Mouse (Mus musculus) heart, embryonic 15.5 days (tissue): ENCODE data around the gene Coq7. TPM values are rescaled to one million over a fixed set of nuclear protein-coding genes. Genes with fewer than 3 reads are reported as not detected.

Experiments
- ATAC-seq: fragments of 200-750 bp; cut with Nextera tagmentation; replicated peaks from 2 replicates; pipeline ENCODE4 v1.8.0; 2017; ENCODE audit warnings: low read depth, moderate TSS enrichment; ENCODE audit not compliant: insufficient number of reproducible peaks, insufficient read depth, low FRiP score
- H3K27ac ChIP-seq: fragments of 300-500 bp; sonication (generic); 2 replicates; pipeline ENCODE4 v1.5.1; 2015; ENCODE audit warnings: mild to moderate bottlenecking, inconsistent platforms
- H3K27me3 ChIP-seq: fragments of 300-500 bp; sonication (generic); 2 replicates; pipeline ENCODE4 v1.6.1; 2015; ENCODE audit warnings: inconsistent platforms
- H3K36me3 ChIP-seq: fragments of 300-500 bp; sonication (generic); 2 replicates; pipeline ENCODE4 v1.6.1; 2015; ENCODE audit warnings: mild to moderate bottlenecking, inconsistent platforms
- H3K4me1 ChIP-seq: fragments of 300-500 bp; sonication (generic); replicated peaks from 2 replicates; pipeline ENCODE4 v1.6.1; 2015; ENCODE audit warnings: inconsistent platforms
- H3K4me2 ChIP-seq: fragments of 300-500 bp; sonication (generic); 2 replicates; pipeline ENCODE4 v1.6.1; 2015; ENCODE audit warnings: inconsistent platforms, mild to moderate bottlenecking, moderate library complexity
- H3K4me3 ChIP-seq: fragments of 300-500 bp; sonication (generic); 2 replicates; pipeline ENCODE4 v1.5.1; 2015; ENCODE audit warnings: mild to moderate bottlenecking, inconsistent platforms
- H3K9ac ChIP-seq: fragments of 300-500 bp; sonication (generic); 2 replicates; pipeline ENCODE4 v1.6.1; 2015; ENCODE audit warnings: mild to moderate bottlenecking, inconsistent platforms
- H3K9me3 ChIP-seq: fragments of 300-500 bp; sonication (generic); replicated peaks from 2 replicates; pipeline ENCODE4 v1.6.1; 2016; ENCODE audit warnings: inconsistent platforms
- WGBS: fragments of 180-500 bp; shearing (Covaris S2); methylation state at CpG from one replicate; pipeline ENCODE4 v1.1.7; 2015; ENCODE audit warnings: mixed read lengths; 5-methylcytosine and 5-hydroxymethylcytosine counted together
- polyA plus RNA-seq: library from polyadenylated mRNA; unstranded; fragments of >200 nt; fragmentation: Nextera tagmentation; extraction: Ambion mirVana; gene quantifications from 2 replicates; pipeline ENCODE4 v1.2.1, GENCODE M21; 2015

Coq7 gene
- polyA plus RNA-seq, 1 experiment from 2014 or later, result 153 TPM

GRCm38 (mm10) chr7:118494892-118495579 lies 38.1 kb downstream of the Coq7 start:
- H3K27ac ChIP-seq, result no peak overlapping the region
- WGBS, result 79% methylated on average over 4 of the region's 4 CpGs
- H3K9ac ChIP-seq, result no peak overlapping the region
- H3K36me3 ChIP-seq, result no peaks in the 10 kb centered on the region
- H3K9me3 ChIP-seq, result no peaks in the 10 kb centered on the region
- H3K27me3 ChIP-seq, result peaks cover 10% of the 10 kb centered on the region
- no peak overlapping the region for H3K4me2 ChIP-seq
- no peak overlapping the region for H3K4me3 ChIP-seq
- ATAC-seq, result no peak
- peaks cover 19% of the 10 kb centered on the region for H3K4me1 ChIP-seq

GRCm38 (mm10) chr7:118493892-118494291 lies 39.3 kb downstream of the Coq7 start:
- Histone ChIP-seq H3K4me3 (no peak overlapping the region), H3K9ac (no peak overlapping the region), H3K9me3 (no peaks in the 10 kb centered on the region), H3K27ac (no peak overlapping the region), H3K36me3 (0 out of 2 replicates have a peak, but pooled peaks cover 2% of the 10 kb centered on the region), H3K27me3 (peaks cover 17% of the 10 kb centered on the region), H3K4me2 (no peak overlapping the region), H3K4me1 (peaks cover 27% of the 10 kb centered on the region)
- 65% methylated on average over 9 of the region's 9 CpGs for WGBS
- no peak for ATAC-seq

GRCm38 (mm10) chr7:118491431-118492147 lies 41.6 kb downstream of the Coq7 start, which contains the start of gene Itpripl2:
Gene Itpripl2, minus strand, starts transcription at chr7:118491975.
- under 1% methylated on average over 55 of the region's 55 CpGs for WGBS
- peak within 1 kb of the TSS; percentile 84 for H3K4me2 ChIP-seq
- 0 out of 2 replicates have a peak, but pooled peaks cover 5% of the 10 kb centered on the region for H3K36me3 ChIP-seq
- H3K27ac ChIP-seq, result peak within 1 kb of the TSS; percentile 85
- H3K27me3 ChIP-seq, result peaks cover 17% of the 10 kb centered on the region
- ATAC-seq, result peak; percentile 81
- no peaks in the 10 kb centered on the region for H3K9me3 ChIP-seq
- H3K4me3 ChIP-seq, result peak within 1 kb of the TSS; percentile 68
- peaks cover 43% of the 10 kb centered on the region for H3K4me1 ChIP-seq
- H3K9ac ChIP-seq, result peak within 1 kb of the TSS; percentile 80

- H3K36me3 ChIP-seq, result 0 out of 2 replicates have a peak, but pooled peaks cover 5% of the 10 kb centered on the region
- H3K4me2 ChIP-seq, result peak overlapping the region; percentile 84
- peak overlapping the region; percentile 85 for H3K27ac ChIP-seq
- H3K9me3 ChIP-seq, result no peaks in the 10 kb centered on the region
- H3K4me1 ChIP-seq, result peaks cover 43% of the 10 kb centered on the region
- H3K4me3 ChIP-seq, result peak overlapping the region; percentile 68
- ATAC-seq, result peak; percentile 7; the same call in 1 of the 2 replicates
- peaks cover 17% of the 10 kb centered on the region for H3K27me3 ChIP-seq
- peak overlapping the region; percentile 80 for H3K9ac ChIP-seq
- WGBS, result 6% methylated on average over 67 of the region's 67 CpGs
Measured at GRCm38 (mm10) chr7:118490666-118491430, 42.3 kb downstream of the Coq7 start.

- Histone ChIP-seq H3K4me2 (peak overlapping the region; percentile 84), H3K4me3 (peak overlapping the region; percentile 68), H3K9ac (peak overlapping the region; percentile 80), H3K27ac (no peak overlapping the region), H3K27me3 (peaks cover 17% of the 10 kb centered on the region), H3K4me1 (peaks cover 43% of the 10 kb centered on the region), H3K36me3 (0 out of 2 replicates have a peak, but pooled peaks cover 5% of the 10 kb centered on the region), H3K9me3 (no peaks in the 10 kb centered on the region)
- ATAC-seq, result no peak
- WGBS, result 33% methylated on average over 57 of the region's 57 CpGs
Measured at GRCm38 (mm10) chr7:118489706-118490665, 43.2 kb downstream of the Coq7 start.

- Histone ChIP-seq H3K9me3 (no peaks in the 10 kb centered on the region), H3K27ac (0 out of 2 replicates have a peak overlapping the region, but pooled peaks have one; percentile 43), H3K4me2 (peak overlapping the region; percentile 84), H3K9ac (no peak overlapping the region), H3K4me3 (peak overlapping the region; percentile 68), H3K27me3 (peaks cover 17% of the 10 kb centered on the region), H3K4me1 (peaks cover 43% of the 10 kb centered on the region), H3K36me3 (0 out of 2 replicates have a peak, but pooled peaks cover 5% of the 10 kb centered on the region)
- no peak for ATAC-seq
- 25% methylated on average over 8 of the region's 8 CpGs for WGBS
Measured at GRCm38 (mm10) chr7:118488060-118488664, 45.0 kb downstream of the Coq7 start.

GRCm38 (mm10) chr7:118486917-118487316 lies 46.2 kb downstream of the Coq7 start:
- Histone ChIP-seq H3K4me2 (no peak overlapping the region), H3K36me3 (0 out of 2 replicates have a peak, but pooled peaks cover 5% of the 10 kb centered on the region), H3K9ac (no peak overlapping the region), H3K27ac (no peak overlapping the region), H3K9me3 (no peaks in the 10 kb centered on the region), H3K27me3 (peaks cover 17% of the 10 kb centered on the region), H3K4me1 (peaks cover 39% of the 10 kb centered on the region), H3K4me3 (no peak overlapping the region)
- 47% methylated on average over 5 of the region's 5 CpGs for WGBS
- ATAC-seq, result no peak

- Histone ChIP-seq H3K9me3 (no peaks in the 10 kb centered on the region), H3K9ac (no peak overlapping the region), H3K4me1 (peaks cover 24% of the 10 kb centered on the region), H3K27me3 (no peaks in the 10 kb centered on the region), H3K36me3 (0 out of 2 replicates have a peak, but pooled peaks cover 4% of the 10 kb centered on the region), H3K4me2 (no peak overlapping the region), H3K27ac (no peak overlapping the region), H3K4me3 (no peak overlapping the region)
- no peak for ATAC-seq
- WGBS, result 77% methylated on average over 1 of the region's 1 CpGs
Measured at GRCm38 (mm10) chr7:118483996-118484395, 49.2 kb downstream of the Coq7 start.

- 90% methylated on average over 2 of the region's 2 CpGs for WGBS
- Histone ChIP-seq H3K27ac (no peak overlapping the region), H3K36me3 (no peaks in the 10 kb centered on the region), H3K4me1 (peaks cover 11% of the 10 kb centered on the region), H3K4me3 (no peak overlapping the region), H3K4me2 (no peak overlapping the region), H3K9ac (no peak overlapping the region), H3K27me3 (no peaks in the 10 kb centered on the region), H3K9me3 (no peaks in the 10 kb centered on the region)
- ATAC-seq, result no peak
Measured at GRCm38 (mm10) chr7:118482001-118482400, 51.2 kb downstream of the Coq7 start.
